Comparison of ENCODE assay signal across 9 mouse cellular contexts in genomic region chr16:11370132-11370544, GRCm38 (mm10). TPM values are rescaled to one million over a fixed set of nuclear protein-coding genes. Genes with fewer than 3 reads are reported as not detected.
DNase-seq lines count a peak whose midpoint lies in the region; ATAC-seq and TF ChIP-seq lines count a peak whose summit lies in the region.
"Had no signal": no experiment of that assay in that cellular context is flagged by ENCODE, and none has a peak within 500 bp of the region (broad histone marks: within the 10 kb centered on the region; RNA-seq: fewer than 3 reads in every experiment).

No protein-coding gene starts in this region.

- DNase-seq in cerebellum, adult 2 months, result peak; percentile 27
- no peak for DNase-seq in cerebellum, adult 9-11 months
- DNase-seq in midbrain, embryonic 11.5 days (ENCODE audit: low spot score, missing footprints), result no peak
- no peak for DNase-seq in midbrain, embryonic 10.5 days (ENCODE audit: low spot score)
- DNase-seq in midbrain, embryonic 14.5 days, result peak; percentile 73
- DNase-seq in layer of hippocampus, postnatal 25 days (ENCODE audit: extremely low spot score in 1 of 2, low spot score in 1 of 2), result no peak
- no peak for DNase-seq in frontal cortex, adult 2 months (ENCODE audit: extremely low spot score in 1 of 2, low spot score in 1 of 2)

- no peaks in the 10 kb centered on the region for H3K9me3 ChIP-seq in midbrain, embryonic 11.5 days (ENCODE audit: control insufficient read depth, low read length)
- no peaks in the 10 kb centered on the region for H3K9me3 ChIP-seq in midbrain, embryonic 10.5 days (replicated peaks)
- H3K9me3 ChIP-seq in hindbrain, embryonic 15.5 days, result no peaks in the 10 kb centered on the region
- H3K9me3 ChIP-seq in midbrain, embryonic 14.5 days (ENCODE audit: control insufficient read depth, low read length), result no peaks in the 10 kb centered on the region
- H3K9me3 ChIP-seq: limb, embryonic 13.5 days had no signal

- TF ChIP-seq POLR2A in cerebellum, adult 2 months (IDR thresholded peaks at IDR 0.05; ENCODE audit: borderline replicate concordance, insufficient read depth, low read length), result no peak

- H3K4me1 ChIP-seq in cerebellum, adult 2 months (ENCODE audit: control insufficient read depth, insufficient read depth, low read length), result no peaks in the 10 kb centered on the region; the same call in 1 of the 2 replicates
- peaks cover 7% of the 10 kb centered on the region; the same call in 1 of the 2 replicates for H3K4me1 ChIP-seq in midbrain, embryonic 11.5 days (ENCODE audit: control insufficient read depth, insufficient read depth, low read length)
- H3K4me1 ChIP-seq in midbrain, embryonic 10.5 days, result peaks cover 16% of the 10 kb centered on the region
- H3K4me1 ChIP-seq in hindbrain, embryonic 15.5 days (replicated peaks), result peaks cover 26% of the 10 kb centered on the region
- peaks cover 17% of the 10 kb centered on the region for H3K4me1 ChIP-seq in midbrain, embryonic 14.5 days (ENCODE audit: control insufficient read depth, insufficient read depth, low read length)

- H3K4me3 ChIP-seq in cerebellum, adult 2 months (replicated peaks; ENCODE audit: insufficient read depth, low read depth, low read length), result no peak overlapping the region
- no peak overlapping the region for H3K4me3 ChIP-seq in midbrain, embryonic 11.5 days (ENCODE audit: low read depth, low read length)
- no peak overlapping the region for H3K4me3 ChIP-seq in midbrain, embryonic 10.5 days
- H3K4me3 ChIP-seq in hindbrain, embryonic 15.5 days, result no peak overlapping the region
- no peak overlapping the region for H3K4me3 ChIP-seq in midbrain, embryonic 14.5 days (replicated peaks; ENCODE audit: low read depth, low read length)
- H3K4me3 ChIP-seq: limb, embryonic 13.5 days had no signal

- H3K27ac ChIP-seq in cerebellum, adult 2 months (ENCODE audit: insufficient read depth, low read length), result no peak overlapping the region
- H3K27ac ChIP-seq in midbrain, embryonic 11.5 days (ENCODE audit: low read depth, low read length), result no peak overlapping the region
- no peak overlapping the region for H3K27ac ChIP-seq in midbrain, embryonic 10.5 days (replicated peaks)
- peak overlapping the region; percentile 46 for H3K27ac ChIP-seq in hindbrain, embryonic 15.5 days (replicated peaks)
- H3K27ac ChIP-seq in midbrain, embryonic 14.5 days (replicated peaks; ENCODE audit: low read depth, low read length), result peak overlapping the region; percentile 39; the same call in 1 of the 2 replicates
- H3K27ac ChIP-seq: limb, embryonic 13.5 days had no signal

- no peak overlapping the region for H3K9ac ChIP-seq in midbrain, embryonic 11.5 days (ENCODE audit: low read length)
- H3K9ac ChIP-seq in hindbrain, embryonic 15.5 days, result no peak overlapping the region
- H3K9ac ChIP-seq in midbrain, embryonic 14.5 days (replicated peaks; ENCODE audit: low read length), result no peak overlapping the region
- H3K9ac ChIP-seq: limb, embryonic 13.5 days had no signal

- H3K27me3 ChIP-seq in cerebellum, adult 2 months (ENCODE audit: control insufficient read depth, insufficient read depth, low read length), result no peaks in the 10 kb centered on the region
- H3K27me3 ChIP-seq in midbrain, embryonic 11.5 days (ENCODE audit: control insufficient read depth, insufficient read depth, low read length), result no peaks in the 10 kb centered on the region
- no peaks in the 10 kb centered on the region for H3K27me3 ChIP-seq in midbrain, embryonic 10.5 days (ENCODE audit: low read depth, poor library complexity, severe bottlenecking)
- H3K27me3 ChIP-seq in hindbrain, embryonic 15.5 days, result no peaks in the 10 kb centered on the region
- H3K27me3 ChIP-seq in midbrain, embryonic 14.5 days (ENCODE audit: control insufficient read depth, insufficient read depth, low read length), result no peaks in the 10 kb centered on the region
- H3K27me3 ChIP-seq: limb, embryonic 13.5 days had no signal

- TF ChIP-seq CTCF in cerebellum, adult 2 months (IDR thresholded peaks at IDR 0.05; ENCODE audit: borderline replicate concordance, insufficient read depth, low read depth, low read length), result no peak

- no peak overlapping the region for H3K4me2 ChIP-seq in midbrain, embryonic 11.5 days
- no peak overlapping the region for H3K4me2 ChIP-seq in hindbrain, embryonic 15.5 days
- H3K4me2 ChIP-seq in midbrain, embryonic 14.5 days (ENCODE audit: low read length), result no peak overlapping the region
- H3K4me2 ChIP-seq: limb, embryonic 13.5 days had no signal

- 61% methylated on average over 7 of the region's 7 CpGs for WGBS in cerebellum, adult 2 months
- 70% methylated on average over 7 of the region's 7 CpGs for WGBS in midbrain, embryonic 11.5 days
- 79% methylated on average over 7 of the region's 7 CpGs for WGBS in midbrain, embryonic 10.5 days
- WGBS in hindbrain, embryonic 15.5 days, result 42% methylated on average over 7 of the region's 7 CpGs
- 43% methylated on average over 7 of the region's 7 CpGs for WGBS in midbrain, embryonic 14.5 days

- H3K36me3 ChIP-seq in midbrain, embryonic 11.5 days (ENCODE audit: control insufficient read depth, insufficient read depth, low read length), result no peaks in the 10 kb centered on the region
- H3K36me3 ChIP-seq in midbrain, embryonic 10.5 days, result no peaks in the 10 kb centered on the region
- H3K36me3 ChIP-seq in hindbrain, embryonic 15.5 days, result no peaks in the 10 kb centered on the region
- H3K36me3 ChIP-seq in midbrain, embryonic 14.5 days (ENCODE audit: control insufficient read depth, insufficient read depth, low read length), result 0 out of 2 replicates have a peak, but pooled peaks cover 4% of the 10 kb centered on the region

- ATAC-seq in midbrain, embryonic 11.5 days (ENCODE audit: low FRiP score), result 0 out of 2 replicates have a peak, but pooled peaks have one; percentile 27
- ATAC-seq in hindbrain, embryonic 15.5 days (ENCODE audit: low FRiP score, low read depth), result peak; percentile 27; the same call in 1 of the 2 replicates
- ATAC-seq in midbrain, embryonic 14.5 days (ENCODE audit: low FRiP score, low TSS enrichment), result peak; percentile 32; the same call in 1 of the 2 replicates

RNA-seq across cellular contexts. Expression of gene Snx29, which starts 47.4 kb away (rescaled TPM):
- 8.4 and 9.0 TPM in 2 replicates for polyA plus RNA-seq in cerebellum, adult 2 months (2012; rRNA removed)
- polyA plus RNA-seq in midbrain, embryonic 11.5 days (2014; fragmentation: Nextera tagmentation; extraction: Ambion mirVana), result 7.1 and 10.0 TPM in 2 replicates
- polyA plus RNA-seq in midbrain, embryonic 10.5 days (2016; fragmentation: Nextera tagmentation; extraction: Ambion mirVana), result 9.7 and 12.9 TPM in 2 replicates
- polyA plus RNA-seq in hindbrain, embryonic 15.5 days (2015; fragmentation: Nextera tagmentation; extraction: Ambion mirVana), result 17.2 and 18.0 TPM in 2 replicates
- 12.2 and 16.1 TPM in 2 replicates for polyA plus RNA-seq in midbrain, embryonic 14.5 days (2014; fragmentation: Nextera tagmentation; extraction: Ambion mirVana)
- 10 to 100 TPM; 25.0 to 31.5 TPM for total RNA-seq in layer of hippocampus, postnatal 25 days (2021)
- polyA plus RNA-seq in frontal cortex, adult 2 months (2012; rRNA removed), result 7.7 and 9.1 TPM in 2 replicates

RNA-seq across cellular contexts. Expression of gene Tnfrsf17, which starts 56.5 kb away (rescaled TPM):
- 0.14 and 0.46 TPM in 2 replicates for polyA plus RNA-seq in cerebellum, adult 2 months (2012; rRNA removed)
- polyA plus RNA-seq in midbrain, embryonic 11.5 days (2014; fragmentation: Nextera tagmentation; extraction: Ambion mirVana), result not detected in 2 replicates
- 0.15 TPM in 1 of 2 replicates, not detected in the other for polyA plus RNA-seq in midbrain, embryonic 10.5 days (2016; fragmentation: Nextera tagmentation; extraction: Ambion mirVana)
- polyA plus RNA-seq in hindbrain, embryonic 15.5 days (2015; fragmentation: Nextera tagmentation; extraction: Ambion mirVana), result 0.19 TPM in 1 of 2 replicates, not detected in the other
- polyA plus RNA-seq in midbrain, embryonic 14.5 days (2014; fragmentation: Nextera tagmentation; extraction: Ambion mirVana), result not detected in 2 replicates
- total RNA-seq in layer of hippocampus, postnatal 25 days (2021), result not detected
- polyA plus RNA-seq in frontal cortex, adult 2 months (2012; rRNA removed), result 1.2 and 1.5 TPM in 2 replicates
- polyA plus RNA-seq: limb, embryonic 13.5 days had no signal

Comparison
In these comparisons a context has a peak if more than half of its experiments do, and no peak if none do; other contexts are left out.
1. DNase-seq: peak in cerebellum, adult 2 months (2 of 2) and midbrain, embryonic 14.5 days (single experiment); none in cerebellum, adult 9-11 months (single experiment), midbrain, embryonic 11.5 days (single experiment), midbrain, embryonic 10.5 days (single experiment), layer of hippocampus, postnatal 25 days (0 of 2) and frontal cortex, adult 2 months (0 of 2).
2. H3K27ac ChIP-seq: peak in hindbrain, embryonic 15.5 days (single experiment) and midbrain, embryonic 14.5 days (single experiment); none in cerebellum, adult 2 months (single experiment), midbrain, embryonic 11.5 days (single experiment) and midbrain, embryonic 10.5 days (single experiment).
3. Peak in every context shown above with its lines, with median percentiles within 50 percentile points of each other: ATAC-seq.